Mouse (Mus musculus): ENCODE measurements at regions not wholly inside any gene's neighbourhood (a gene's known extent, or its start where the extent isn't known, plus 50 kb on each side); places are given as distances from the start of the nearest gene placed in this dataset.

- TF ChIP-seq POLR2A (IDR thresholded peaks at IDR 0.05; ENCODE audit: low read depth, low read length) (no peak), IRF4 (IDR thresholded peaks at IDR 0.05; ENCODE audit: low read depth, low read length) (no peak), KAT2A (IDR thresholded peaks at IDR 0.05; ENCODE audit: insufficient replicate concordance, low read length) (no peak), CHD1 (IDR thresholded peaks at IDR 0.05; ENCODE audit: low read depth, low read length) (no peak), CTCF (conservative IDR thresholded peaks at IDR 0.05 in 1 of 2, IDR thresholded peaks at IDR 0.05 in 1 of 2; ENCODE audit: low read depth in 2 of 2, low read length in 2 of 2) (no peak), RAD21 (IDR thresholded peaks at IDR 0.05; ENCODE audit: low read depth, low read length) (no peak)
Observed at GRCm38 (mm10) chr17:69821473-69821872, 147.4 kb upstream of the Dlgap1 start.

All from CH12.LX (cell line).